Comparison of ENCODE assay signal across 9 mouse cellular contexts in genomic region chr2:74727640-74728302, GRCm38 (mm10). TPM values are rescaled to one million over a fixed set of nuclear protein-coding genes. Genes with fewer than 3 reads are reported as not detected.
DNase-seq lines count a peak whose midpoint lies in the region; ATAC-seq and TF ChIP-seq lines count a peak whose summit lies in the region.
"Had no signal": no experiment of that assay in that cellular context is flagged by ENCODE, and none has a peak within 500 bp of the region (broad histone marks: within the 10 kb centered on the region; RNA-seq: fewer than 3 reads in every experiment).

No protein-coding gene starts in this region.

- H3K27ac ChIP-seq in heart, embryonic 11.5 days (ENCODE audit: low read depth, low read length) = no peak overlapping the region
- no peak overlapping the region for H3K27ac ChIP-seq in lung, postnatal 0 days (ENCODE audit: low read length)
- H3K27ac ChIP-seq in intestine, embryonic 15.5 days = peak overlapping the region; percentile 40; the same call in 1 of the 2 replicates
- H3K27ac ChIP-seq in stomach, embryonic 15.5 days = no peak overlapping the region

- no peak for TF ChIP-seq CTCF in lung, postnatal 0 days (IDR thresholded peaks at IDR 0.05)

- 2% methylated on average over 25 of the region's 25 CpGs for WGBS in heart, embryonic 11.5 days (ENCODE audit: insufficient replicate concordance)
- 5% methylated on average over 24 of the region's 25 CpGs for WGBS in lung, postnatal 0 days
- 25% methylated on average over 25 of the region's 25 CpGs for WGBS in intestine, embryonic 15.5 days
- WGBS in stomach, embryonic 15.5 days = 15% methylated on average over 24 of the region's 25 CpGs

- H3K4me3 ChIP-seq in heart, embryonic 11.5 days (ENCODE audit: low read depth, low read length) = peak overlapping the region; percentile 38
- H3K4me3 ChIP-seq in lung, postnatal 0 days (ENCODE audit: low read depth, low read length) = 0 out of 2 replicates have a peak overlapping the region, but pooled peaks have one; percentile 8
- H3K4me3 ChIP-seq in intestine, embryonic 15.5 days (replicated peaks) = peak overlapping the region; percentile 32
- peak overlapping the region; percentile 25 for H3K4me3 ChIP-seq in stomach, embryonic 15.5 days (replicated peaks)

- DNase-seq in heart, postnatal 4 days = no peak
- no peak for DNase-seq in lung, postnatal 0 days (ENCODE audit: low spot score)
- no peak for DNase-seq in lung, postnatal 25 days (ENCODE audit: low spot score)
- DNase-seq in gastrocnemius, adult 8-10 months (ENCODE audit: low spot score in 2 of 2) = no peak
- DNase-seq: left cerebral cortex, postnatal 4 days had no signal

- peaks cover 96% of the 10 kb centered on the region for H3K27me3 ChIP-seq in heart, embryonic 11.5 days (ENCODE audit: control insufficient read depth, insufficient read depth, low read length)
- peaks cover 92% of the 10 kb centered on the region for H3K27me3 ChIP-seq in lung, postnatal 0 days (replicated peaks; ENCODE audit: insufficient read depth, low read length)
- peaks cover 81% of the 10 kb centered on the region for H3K27me3 ChIP-seq in intestine, embryonic 15.5 days (replicated peaks)
- H3K27me3 ChIP-seq in stomach, embryonic 15.5 days (replicated peaks) = peaks cover 92% of the 10 kb centered on the region

- H3K9me3 ChIP-seq in heart, embryonic 11.5 days (replicated peaks; ENCODE audit: control insufficient read depth, low read length) = no peaks in the 10 kb centered on the region
- H3K9me3 ChIP-seq in lung, postnatal 0 days (ENCODE audit: low read length) = no peaks in the 10 kb centered on the region
- no peaks in the 10 kb centered on the region for H3K9me3 ChIP-seq in intestine, embryonic 15.5 days
- no peaks in the 10 kb centered on the region for H3K9me3 ChIP-seq in stomach, embryonic 15.5 days

- no peak overlapping the region for H3K9ac ChIP-seq in heart, embryonic 11.5 days (ENCODE audit: low read depth, low read length)
- no peak overlapping the region for H3K9ac ChIP-seq in lung, postnatal 0 days (replicated peaks; ENCODE audit: low read depth)
- H3K9ac ChIP-seq in intestine, embryonic 15.5 days = peak overlapping the region; percentile 37
- H3K9ac ChIP-seq in stomach, embryonic 15.5 days = no peak overlapping the region

- peak overlapping the region; percentile 63 for H3K4me2 ChIP-seq in heart, embryonic 11.5 days
- H3K4me2 ChIP-seq in lung, postnatal 0 days (replicated peaks; ENCODE audit: low read depth, low read length) = no peak overlapping the region
- H3K4me2 ChIP-seq in intestine, embryonic 15.5 days (replicated peaks) = peak overlapping the region; percentile 50
- H3K4me2 ChIP-seq in stomach, embryonic 15.5 days = peak overlapping the region; percentile 43

- no peaks in the 10 kb centered on the region for H3K36me3 ChIP-seq in heart, embryonic 11.5 days (ENCODE audit: control insufficient read depth, insufficient read depth, low read length)
- no peaks in the 10 kb centered on the region for H3K36me3 ChIP-seq in lung, postnatal 0 days (ENCODE audit: insufficient read depth, low read length)
- no peaks in the 10 kb centered on the region for H3K36me3 ChIP-seq in intestine, embryonic 15.5 days
- H3K36me3 ChIP-seq in stomach, embryonic 15.5 days = no peaks in the 10 kb centered on the region

- no peak; the same call in 1 of the 2 replicates for ATAC-seq in heart, embryonic 11.5 days (replicated peaks; ENCODE audit: insufficient number of reproducible peaks, low FRiP score, low TSS enrichment)
- no peak for ATAC-seq in lung, postnatal 0 days
- ATAC-seq in intestine, embryonic 15.5 days = peak; percentile 2; the same call in 1 of the 2 replicates
- 0 out of 2 replicates have a peak, but pooled peaks have one; percentile 27 for ATAC-seq in stomach, embryonic 15.5 days (ENCODE audit: insufficient read depth, low FRiP score, low read depth)
- ATAC-seq in monocyte, adult 5-6 weeks (replicated peaks; ENCODE audit: insufficient number of reproducible peaks, low FRiP score, low TSS enrichment, poor library complexity, severe bottlenecking) = no peak

- peaks cover 6% of the 10 kb centered on the region; the same call in 1 of the 2 replicates for H3K4me1 ChIP-seq in heart, embryonic 11.5 days (ENCODE audit: control insufficient read depth, insufficient read depth, low read length)
- 0 out of 2 replicates have a peak, but pooled peaks cover 3% of the 10 kb centered on the region for H3K4me1 ChIP-seq in lung, postnatal 0 days (ENCODE audit: insufficient read depth, low read depth, low read length)
- peaks cover 17% of the 10 kb centered on the region for H3K4me1 ChIP-seq in intestine, embryonic 15.5 days (replicated peaks)
- H3K4me1 ChIP-seq in stomach, embryonic 15.5 days = peaks cover 5% of the 10 kb centered on the region

- TF ChIP-seq EP300 in lung, postnatal 0 days (IDR thresholded peaks at IDR 0.05) = no peak

RNA-seq across cellular contexts. Expression of gene Gm28230, which starts 1.2 kb away (rescaled TPM):
- 0.10 TPM in 1 of 2 replicates, not detected in the other for polyA plus RNA-seq in heart, embryonic 11.5 days (2014; fragmentation: Nextera tagmentation; extraction: Ambion mirVana)
- not detected for total RNA-seq in heart, postnatal 4 days (2021)
- not detected in 2 replicates for polyA plus RNA-seq in lung, postnatal 0 days (2015; fragmentation: Nextera tagmentation; extraction: Ambion mirVana)
- 0.55 and 0.73 TPM in 2 replicates for polyA plus RNA-seq in intestine, embryonic 15.5 days (2015; fragmentation: Nextera tagmentation; extraction: Ambion mirVana)
- not detected in 2 replicates for polyA plus RNA-seq in stomach, embryonic 15.5 days (2015; fragmentation: Nextera tagmentation; extraction: Ambion mirVana)
- total RNA-seq in monocyte, adult 5-6 weeks (2017) = not detected in 3 replicates
- total RNA-seq in gastrocnemius, adult 8-10 months (2022) = under 1 TPM in 1 of 4 experiments, not detected in 3; 0.31 TPM
- total RNA-seq: left cerebral cortex, postnatal 4 days had no signal

RNA-seq across cellular contexts. Expression of gene Hoxd4, which starts 16.0 kb away (rescaled TPM):
- polyA plus RNA-seq in heart, embryonic 11.5 days (2014; fragmentation: Nextera tagmentation; extraction: Ambion mirVana) = not detected in 2 replicates
- total RNA-seq in heart, postnatal 4 days (2021) = under 1 TPM; 0.45 TPM
- polyA plus RNA-seq in lung, postnatal 0 days (2015; fragmentation: Nextera tagmentation; extraction: Ambion mirVana) = not detected in 2 replicates
- 1.2 and 1.6 TPM in 2 replicates for polyA plus RNA-seq in intestine, embryonic 15.5 days (2015; fragmentation: Nextera tagmentation; extraction: Ambion mirVana)
- 0.53 and 0.92 TPM in 2 replicates for polyA plus RNA-seq in stomach, embryonic 15.5 days (2015; fragmentation: Nextera tagmentation; extraction: Ambion mirVana)
- not detected in 3 replicates for total RNA-seq in monocyte, adult 5-6 weeks (2017)
- total RNA-seq in gastrocnemius, adult 8-10 months (2022) = 1 to 10 TPM; 1.1 to 1.9 (median 1.5) TPM
- total RNA-seq: left cerebral cortex, postnatal 4 days had no signal

RNA-seq across cellular contexts. Expression of gene Hoxd3, which starts 16.0 kb away (rescaled TPM):
- polyA plus RNA-seq in heart, embryonic 11.5 days (2014; fragmentation: Nextera tagmentation; extraction: Ambion mirVana) = 2.0 and 3.1 TPM in 2 replicates
- total RNA-seq in heart, postnatal 4 days (2021) = under 1 TPM in 1 of 2 experiments, not detected in 1; 0.11 TPM
- polyA plus RNA-seq in lung, postnatal 0 days (2015; fragmentation: Nextera tagmentation; extraction: Ambion mirVana) = not detected in 2 replicates
- 18.8 and 19.2 TPM in 2 replicates for polyA plus RNA-seq in intestine, embryonic 15.5 days (2015; fragmentation: Nextera tagmentation; extraction: Ambion mirVana)
- 14.4 and 15.8 TPM in 2 replicates for polyA plus RNA-seq in stomach, embryonic 15.5 days (2015; fragmentation: Nextera tagmentation; extraction: Ambion mirVana)
- not detected in 3 replicates for total RNA-seq in monocyte, adult 5-6 weeks (2017)
- total RNA-seq in gastrocnemius, adult 8-10 months (2022) = under 1 TPM in 2 of 4 experiments, not detected in 2; 0.17 to 0.29 TPM
- total RNA-seq: left cerebral cortex, postnatal 4 days had no signal

RNA-seq across cellular contexts. Expression of gene Hoxd8, which starts 23.4 kb away (rescaled TPM):
- 0.27 and 0.30 TPM in 2 replicates for polyA plus RNA-seq in heart, embryonic 11.5 days (2014; fragmentation: Nextera tagmentation; extraction: Ambion mirVana)
- 1 to 10 TPM; 1.2 to 1.9 TPM for total RNA-seq in heart, postnatal 4 days (2021)
- 0.44 and 0.50 TPM in 2 replicates for polyA plus RNA-seq in lung, postnatal 0 days (2015; fragmentation: Nextera tagmentation; extraction: Ambion mirVana)
- polyA plus RNA-seq in intestine, embryonic 15.5 days (2015; fragmentation: Nextera tagmentation; extraction: Ambion mirVana) = 4.2 and 5.1 TPM in 2 replicates
- 1.9 and 3.2 TPM in 2 replicates for polyA plus RNA-seq in stomach, embryonic 15.5 days (2015; fragmentation: Nextera tagmentation; extraction: Ambion mirVana)
- not detected in 3 replicates for total RNA-seq in monocyte, adult 5-6 weeks (2017)
- 10 to 100 TPM; 46.8 to 53.5 (median 51.3) TPM for total RNA-seq in gastrocnemius, adult 8-10 months (2022)

RNA-seq across cellular contexts. Expression of gene Hoxd9, which starts 30.2 kb away (rescaled TPM):
- polyA plus RNA-seq in heart, embryonic 11.5 days (2014; fragmentation: Nextera tagmentation; extraction: Ambion mirVana) = 0.13 TPM in 1 of 2 replicates, not detected in the other
- under 1 TPM; 0.12 to 0.27 TPM for total RNA-seq in heart, postnatal 4 days (2021)
- 0.33 and 0.38 TPM in 2 replicates for polyA plus RNA-seq in lung, postnatal 0 days (2015; fragmentation: Nextera tagmentation; extraction: Ambion mirVana)
- polyA plus RNA-seq in intestine, embryonic 15.5 days (2015; fragmentation: Nextera tagmentation; extraction: Ambion mirVana) = 4.4 and 5.9 TPM in 2 replicates
- 0.61 and 1.3 TPM in 2 replicates for polyA plus RNA-seq in stomach, embryonic 15.5 days (2015; fragmentation: Nextera tagmentation; extraction: Ambion mirVana)
- not detected in 3 replicates for total RNA-seq in monocyte, adult 5-6 weeks (2017)
- total RNA-seq in gastrocnemius, adult 8-10 months (2022) = 10 to 100 TPM; 22.6 to 27.5 (median 23.7) TPM
- total RNA-seq: left cerebral cortex, postnatal 4 days had no signal

Comparison
In these comparisons a context has a peak if more than half of its experiments do, and no peak if none do; other contexts are left out.
1. ATAC-seq: peak in intestine, embryonic 15.5 days (single experiment) and stomach, embryonic 15.5 days (single experiment); none in heart, embryonic 11.5 days (single experiment), lung, postnatal 0 days (single experiment) and monocyte, adult 5-6 weeks (single experiment).
2. Peak in every context shown above with its lines, with median percentiles within 50 percentile points of each other: H3K4me3 ChIP-seq.